Mouse (Mus musculus) liver, adult 2 months (tissue): ENCODE data around the gene Cntn5. TPM values are rescaled to one million over a fixed set of nuclear protein-coding genes. Genes with fewer than 3 reads are reported as not detected.

ENCODE experiments used
- DNase-seq: peaks from one replicate; pipeline ENCODE4 v3.0.0-alpha.2; 2011; ENCODE audit warnings: low read depth, low spot score; ENCODE audit errors: extremely low read depth
- H3K27ac ChIP-seq: fragments of 200-500 bp; replicated peaks from 2 replicates; pipeline ENCODE4 v1.5.1; 2012; ENCODE audit warnings: low read depth, mild to moderate bottlenecking, control low read depth, inconsistent platforms, low read length; ENCODE audit not compliant: insufficient read depth
- H3K27me3 ChIP-seq: fragments of 200-500 bp; 2 replicates; pipeline ENCODE4 v1.6.1; 2012; ENCODE audit warnings: mild to moderate bottlenecking, moderate library complexity, low read length, inconsistent platforms; ENCODE audit not compliant: control insufficient read depth, insufficient read depth
- H3K36me3 ChIP-seq: fragments of 200-500 bp; 2 replicates; pipeline ENCODE4 v1.6.1; 2012; ENCODE audit warnings: low read length, inconsistent platforms; ENCODE audit not compliant: control insufficient read depth, insufficient read depth
- H3K4me1 ChIP-seq: fragments of 200-500 bp; 2 replicates; pipeline ENCODE4 v1.6.1; 2011; ENCODE audit warnings: low read length; ENCODE audit not compliant: control insufficient read depth, insufficient read depth
- H3K4me3 ChIP-seq: fragments of 200-500 bp; 2 replicates; pipeline ENCODE4 v1.5.1; 2011; ENCODE audit warnings: low read depth, mild to moderate bottlenecking, control low read depth, low read length, moderate library complexity; ENCODE audit not compliant: insufficient read depth
- H3K79me2 ChIP-seq: fragments of 200-500 bp; 2 replicates; pipeline ENCODE4 v1.6.1; 2012; ENCODE audit warnings: inconsistent platforms, mild to moderate bottlenecking, low read length, moderate library complexity; ENCODE audit not compliant: control insufficient read depth, insufficient read depth
- H3K9ac ChIP-seq: fragments of 200-500 bp; 2 replicates; pipeline ENCODE4 v1.6.1; 2012; ENCODE audit warnings: low read depth, mild to moderate bottlenecking, control low read depth, inconsistent platforms, low read length
- CTCF ChIP-seq: fragments of 200-500 bp; IDR thresholded peaks from 2 replicates; pipeline ENCODE4 v1.5.1; 2011; ENCODE audit warnings: low read depth, low read length, control low read depth
- POLR2A ChIP-seq: fragments of 200-500 bp; IDR thresholded peaks from 2 replicates; pipeline ENCODE4 v1.6.1; 2011; ENCODE audit warnings: low read length, control low read depth; ENCODE audit not compliant: insufficient read depth; ENCODE audit errors: extremely low read depth
- WGBS: fragments of 180-500 bp; shearing (Covaris S2); methylation state at CpG from one replicate; pipeline ENCODE4 v1.1.7; 2018; 5-methylcytosine and 5-hydroxymethylcytosine counted together
- polyA plus RNA-seq: library from polyadenylated mRNA; depleted of rRNA; stranded (reverse); fragments of >200 nt; gene quantifications from 2 replicates; pipeline ENCODE4 v1.2.3, GENCODE M21; 2012
- total RNA-seq: library from RNA; depleted of rRNA; stranded (reverse); fragments of >200 nt; gene quantifications from 2 replicates; pipeline ENCODE4 v1.2.3, GENCODE M21; 2014

The Cntn5 gene
- total and polyA plus RNA-seq, 2 experiments = not detected

- 61% methylated on average over 5 of the region's 5 CpGs for WGBS
- Histone ChIP-seq H3K4me3 (no peak overlapping the region), H3K36me3 (no peaks in the 10 kb centered on the region), H3K27me3 (no peaks in the 10 kb centered on the region), H3K79me2 (no peaks in the 10 kb centered on the region), H3K9ac (no peak overlapping the region), H3K4me1 (no peaks in the 10 kb centered on the region), H3K27ac (no peak overlapping the region)
- no peak for DNase-seq
- TF ChIP-seq POLR2A (no peak), CTCF (no peak)
Measured at GRCm38 (mm10) chr9:9899070-9899469, 1005.5 kb downstream of the Cntn5 start.

- Histone ChIP-seq H3K27me3 (no peaks in the 10 kb centered on the region), H3K4me1 (no peaks in the 10 kb centered on the region), H3K27ac (no peak overlapping the region), H3K9ac (no peak overlapping the region), H3K36me3 (no peaks in the 10 kb centered on the region), H3K79me2 (no peaks in the 10 kb centered on the region), H3K4me3 (no peak overlapping the region)
- DNase-seq = no peak
- WGBS = 59% methylated on average over 6 of the region's 6 CpGs
- TF ChIP-seq POLR2A (no peak), CTCF (no peak)
Measured at GRCm38 (mm10) chr9:9886210-9886609, 1018.4 kb downstream of the Cntn5 start.

- H3K9ac ChIP-seq = no peak overlapping the region
- no peak for DNase-seq
- no peaks in the 10 kb centered on the region for H3K79me2 ChIP-seq
- no peak overlapping the region for H3K4me3 ChIP-seq
- no peak for TF ChIP-seq CTCF
- TF ChIP-seq POLR2A = no peak
- no peak overlapping the region for H3K27ac ChIP-seq
- H3K36me3 ChIP-seq = no peaks in the 10 kb centered on the region
- H3K27me3 ChIP-seq = no peaks in the 10 kb centered on the region
- H3K4me1 ChIP-seq = no peaks in the 10 kb centered on the region
- 79% methylated on average over 8 of the region's 8 CpGs for WGBS
Measured at GRCm38 (mm10) chr9:9882779-9883383, 1021.7 kb downstream of the Cntn5 start.

GRCm38 (mm10) chr9:9872112-9873035 is 1032.2 kb downstream of the Cntn5 start:
- H3K4me1 ChIP-seq = no peaks in the 10 kb centered on the region
- no peak overlapping the region for H3K4me3 ChIP-seq
- H3K27ac ChIP-seq = no peak overlapping the region
- no peak for TF ChIP-seq POLR2A
- TF ChIP-seq CTCF = no peak
- 45% methylated on average over 7 of the region's 7 CpGs for WGBS
- DNase-seq = no peak
- no peaks in the 10 kb centered on the region for H3K27me3 ChIP-seq
- no peak overlapping the region for H3K9ac ChIP-seq
- no peaks in the 10 kb centered on the region for H3K79me2 ChIP-seq
- H3K36me3 ChIP-seq = no peaks in the 10 kb centered on the region

- no peak for TF ChIP-seq CTCF
- no peak for TF ChIP-seq POLR2A
- no peaks in the 10 kb centered on the region for H3K27me3 ChIP-seq
- no peaks in the 10 kb centered on the region for H3K36me3 ChIP-seq
- H3K9ac ChIP-seq = no peak overlapping the region
- H3K4me3 ChIP-seq = no peak overlapping the region
- H3K4me1 ChIP-seq = no peaks in the 10 kb centered on the region
- 76% methylated on average over 3 of the region's 3 CpGs for WGBS
- no peaks in the 10 kb centered on the region for H3K79me2 ChIP-seq
- no peak for DNase-seq
- H3K27ac ChIP-seq = no peak overlapping the region
Measured at GRCm38 (mm10) chr9:9860631-9861030, 1043.9 kb downstream of the Cntn5 start.

GRCm38 (mm10) chr9:9859323-9859722 is 1045.3 kb downstream of the Cntn5 start:
- H3K27ac ChIP-seq = no peak overlapping the region
- TF ChIP-seq POLR2A = no peak
- TF ChIP-seq CTCF = no peak
- 19% methylated on average over 1 of the region's 1 CpGs for WGBS

More at GRCm38 (mm10) chr9:9859323-9859722, 1045.3 kb downstream of the Cntn5 start:
- no peak for DNase-seq
- H3K4me1 ChIP-seq = no peaks in the 10 kb centered on the region
- no peaks in the 10 kb centered on the region for H3K36me3 ChIP-seq
- no peak overlapping the region for H3K4me3 ChIP-seq
- H3K27me3 ChIP-seq = no peaks in the 10 kb centered on the region
- no peak overlapping the region for H3K9ac ChIP-seq
- H3K79me2 ChIP-seq = no peaks in the 10 kb centered on the region
